Mouse (Mus musculus): ENCODE results near the gene Abhd14b. TPM values are rescaled to one million over a fixed set of nuclear protein-coding genes. Genes with fewer than 3 reads are reported as not detected.
"Not testable (repeated sequence)": the region's sequence is repeated elsewhere in the genome, so short reads cannot be mapped to it uniquely, and the experiment has no call there.

Abhd14b gene
- polyA plus RNA-seq, 2 experiments from 2014 or later: 8.1 to 10.1 TPM

- peak; percentile 24 for ATAC-seq
Observed at GRCm38 (mm10) chr9:106476002-106476923, 29.0 kb downstream of the Abhd14b start.

- peak; percentile 94 for ATAC-seq
Observed at GRCm38 (mm10) chr9:106476924-106477484, 29.7 kb downstream of the Abhd14b start, which contains the start of gene Parp3. Parp3 (minus strand) TSS chr9:106476949.

GRCm38 (mm10) chr9:106477649-106478048 lies 30.4 kb downstream of the Abhd14b start:
- ATAC-seq: no peak

- no peak for ATAC-seq
Observed at GRCm38 (mm10) chr9:106478101-106478500, 30.8 kb downstream of the Abhd14b start.

- no peak for ATAC-seq
Observed at GRCm38 (mm10) chr9:106480541-106480940, 33.3 kb downstream of the Abhd14b start.

GRCm38 (mm10) chr9:106481075-106481474 lies 33.8 kb downstream of the Abhd14b start:
- ATAC-seq: no peak

- no peak for ATAC-seq
Observed at GRCm38 (mm10) chr9:106481676-106482075, 34.4 kb downstream of the Abhd14b start.

- no peak for ATAC-seq
Observed at GRCm38 (mm10) chr9:106482578-106483115, 35.4 kb downstream of the Abhd14b start.

- no peak for ATAC-seq
Observed at GRCm38 (mm10) chr9:106483136-106483535, 35.9 kb downstream of the Abhd14b start.

GRCm38 (mm10) chr9:106483606-106484005 lies 36.3 kb downstream of the Abhd14b start:
- ATAC-seq: no peak

GRCm38 (mm10) chr9:106485076-106485475 lies 37.8 kb downstream of the Abhd14b start:
- ATAC-seq: no peak

GRCm38 (mm10) chr9:106487602-106488001 lies 40.3 kb downstream of the Abhd14b start:
- not testable (repeated sequence) for ATAC-seq

GRCm38 (mm10) chr9:106499667-106500066 lies 52.4 kb downstream of the Abhd14b start, which contains the start of gene Iqcf1:
Iqcf1 (plus strand) TSS chr9:106499967.
- ATAC-seq: no peak

GRCm38 (mm10) chr9:106501846-106502245 lies 54.6 kb downstream of the Abhd14b start:
- no peak for ATAC-seq

Other genes starting within 250 kb of the Abhd14b start
- gene Ppm1m, start 247.7 kb upstream of the Abhd14b start, polyA plus RNA-seq (2017; shearing (Covaris generic)): 10 to 100 TPM; 13.6 to 14.2 TPM
- 100 to 1,000 TPM; 144 to 147 TPM for gene Twf2, start 244.4 kb upstream of the Abhd14b start, polyA plus RNA-seq (2017; shearing (Covaris generic))
- under 1 TPM in 1 of 2 experiments, not detected in 1; 0.13 TPM for gene Tlr9, start 224.9 kb upstream of the Abhd14b start, polyA plus RNA-seq (2017; shearing (Covaris generic))
- 10 to 100 TPM; 37.8 to 65.0 TPM for gene Alas1, start 198.8 kb upstream of the Abhd14b start, polyA plus RNA-seq (2017; shearing (Covaris generic))
- gene Poc1a, start 166.4 kb upstream of the Abhd14b start, polyA plus RNA-seq (2017; shearing (Covaris generic)): 10 to 100 TPM in 1 of 2 experiments, 1 to 10 TPM in 1; 7.9 to 13.5 TPM
- gene Dusp7, start 78.8 kb upstream of the Abhd14b start, polyA plus RNA-seq (2017; shearing (Covaris generic)): 10 to 100 TPM; 16.7 to 20.0 TPM
- gene Rpl29, start 18.0 kb upstream of the Abhd14b start, polyA plus RNA-seq (2017; shearing (Covaris generic)): 1,000 to 10,000 TPM; 1,290 to 1,880 TPM
- 1 to 10 TPM; 9.3 to 10.0 TPM for gene Acy1, start 9.1 kb upstream of the Abhd14b start, polyA plus RNA-seq (2017; shearing (Covaris generic))
- 10 to 100 TPM; 12.7 to 13.0 TPM for gene Abhd14a, start 219 bp downstream of the Abhd14b start, polyA plus RNA-seq (2017; shearing (Covaris generic))
- gene Pcbp4, start 5.8 kb downstream of the Abhd14b start, polyA plus RNA-seq (2017; shearing (Covaris generic)): 1 to 10 TPM; 4.5 to 4.8 TPM
- gene Gpr62, start 18.5 kb downstream of the Abhd14b start, polyA plus RNA-seq (2017; shearing (Covaris generic)): not detected
- 10 to 100 TPM; 23.1 to 33.9 TPM for gene Rrp9, start 28.5 kb downstream of the Abhd14b start, polyA plus RNA-seq (2017; shearing (Covaris generic))
- 10 to 100 TPM; 36.0 to 48.1 TPM for gene Parp3, start 29.5 kb downstream of the Abhd14b start, polyA plus RNA-seq (2017; shearing (Covaris generic))
- not detected for gene Iqcf1, start 52.5 kb downstream of the Abhd14b start, polyA plus RNA-seq (2017; shearing (Covaris generic))
- gene Iqcf5, start 67.1 kb downstream of the Abhd14b start, polyA plus RNA-seq (2017; shearing (Covaris generic)): not detected
- gene Iqcf3, start 114.2 kb downstream of the Abhd14b start, polyA plus RNA-seq (2017; shearing (Covaris generic)): not detected
- not detected for gene Iqcf4, start 123.5 kb downstream of the Abhd14b start, polyA plus RNA-seq (2017; shearing (Covaris generic))
- not detected for gene Iqcf6, start 179.1 kb downstream of the Abhd14b start, polyA plus RNA-seq (2017; shearing (Covaris generic))
- gene Grm2, start 208.6 kb downstream of the Abhd14b start, polyA plus RNA-seq (2017; shearing (Covaris generic)): under 1 TPM in 1 of 2 experiments, not detected in 1; 0.16 TPM
- 10 to 100 TPM; 32.2 to 35.0 TPM for gene Tex264, start 238.5 kb downstream of the Abhd14b start, polyA plus RNA-seq (2017; shearing (Covaris generic))

All from activated CD4-positive, CD25-positive, alpha-beta regulatory T cell, adult 4 months (primary cell).